Mouse (Mus musculus): Measurements from ENCODE around the gene Brpf3. TPM values are rescaled to one million over a fixed set of nuclear protein-coding genes. Genes with fewer than 3 reads are reported as not detected.

Brpf3 gene
- polyA plus RNA-seq, 1 experiment, result 42.9 TPM

- H3K4me1 ChIP-seq (ENCODE audit: control insufficient read depth, insufficient read depth, insufficient read length), result no peaks in the 10 kb centered on the region
- H3K27me3 ChIP-seq (ENCODE audit: control insufficient read depth, insufficient read depth, low read length), result no peaks in the 10 kb centered on the region
- H3K27ac ChIP-seq (ENCODE audit: insufficient read depth, low read length), result no peak overlapping the region
- DNase-seq (ENCODE audit: low read depth in 1 of 2, low spot score in 2 of 2), result no peak
- no peak for TF ChIP-seq POLR2A (IDR thresholded peaks at IDR 0.05; ENCODE audit: low read depth, low read length)
- no peak for TF ChIP-seq CTCF (IDR thresholded peaks at IDR 0.05; ENCODE audit: extremely low read depth, insufficient read depth, insufficient read length, insufficient replicate concordance)
- 86% methylated on average over 5 of the region's 5 CpGs for WGBS
- H3K4me3 ChIP-seq (ENCODE audit: extremely low read depth, insufficient read depth, insufficient read length), result no peak overlapping the region
- H3K36me3 ChIP-seq (ENCODE audit: control insufficient read depth, insufficient read depth, low read length), result peaks cover under 1% of the 10 kb centered on the region
Observed at GRCm38 (mm10) chr17:28843665-28844064, 42.8 kb downstream of the Brpf3 start.

- Histone ChIP-seq H3K4me3 (ENCODE audit: extremely low read depth, insufficient read depth, insufficient read length) (no peak overlapping the region), H3K27me3 (ENCODE audit: control insufficient read depth, insufficient read depth, low read length) (no peaks in the 10 kb centered on the region), H3K27ac (ENCODE audit: insufficient read depth, low read length) (no peak overlapping the region), H3K4me1 (ENCODE audit: control insufficient read depth, insufficient read depth, insufficient read length) (no peaks in the 10 kb centered on the region), H3K36me3 (ENCODE audit: control insufficient read depth, insufficient read depth, low read length) (no peaks in the 10 kb centered on the region)
- no peak for TF ChIP-seq CTCF (IDR thresholded peaks at IDR 0.05; ENCODE audit: extremely low read depth, insufficient read depth, insufficient read length, insufficient replicate concordance)
- TF ChIP-seq POLR2A (IDR thresholded peaks at IDR 0.05; ENCODE audit: low read depth, low read length), result no peak
- 69% methylated on average over 11 of the region's 11 CpGs for WGBS
- no peak for DNase-seq (ENCODE audit: low read depth in 1 of 2, low spot score in 2 of 2)
Observed at GRCm38 (mm10) chr17:28846974-28847617, 46.2 kb downstream of the Brpf3 start.

DNA sequence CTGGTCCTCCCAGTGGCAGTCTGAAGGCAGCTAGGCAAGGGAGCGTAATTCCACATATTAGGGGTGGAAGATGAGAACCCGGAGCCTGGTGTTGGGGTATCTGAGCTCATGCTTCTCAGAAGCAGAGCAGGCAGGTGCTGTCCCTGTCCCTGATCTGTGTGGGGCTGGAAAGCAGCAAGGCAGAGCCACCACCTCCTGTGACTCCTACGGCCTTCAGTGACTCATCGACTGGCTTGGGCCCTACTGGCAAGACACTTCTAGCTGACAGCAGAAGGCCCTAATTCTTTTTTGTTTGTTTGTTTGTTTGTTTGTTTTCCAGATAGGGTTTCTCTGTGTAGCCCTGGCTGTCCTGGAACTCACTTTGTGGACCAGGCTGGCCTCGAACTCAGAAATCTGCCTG lies 49.6 kb downstream of the Brpf3 start:
- TF ChIP-seq POLR2A (IDR thresholded peaks at IDR 0.05; ENCODE audit: low read depth, low read length) (no peak), CTCF (IDR thresholded peaks at IDR 0.05; ENCODE audit: extremely low read depth, insufficient read depth, insufficient read length, insufficient replicate concordance) (no peak)
- Histone ChIP-seq H3K36me3 (ENCODE audit: control insufficient read depth, insufficient read depth, low read length) (no peaks in the 10 kb centered on the region), H3K4me1 (ENCODE audit: control insufficient read depth, insufficient read depth, insufficient read length) (no peaks in the 10 kb centered on the region), H3K4me3 (ENCODE audit: extremely low read depth, insufficient read depth, insufficient read length) (no peak overlapping the region), H3K27ac (ENCODE audit: insufficient read depth, low read length) (no peak overlapping the region), H3K27me3 (ENCODE audit: control insufficient read depth, insufficient read depth, low read length) (no peaks in the 10 kb centered on the region)
- DNase-seq (ENCODE audit: low read depth in 1 of 2, low spot score in 2 of 2), result no peak
- 96% methylated on average over 5 of the region's 5 CpGs for WGBS

- no peaks in the 10 kb centered on the region for H3K4me1 ChIP-seq (ENCODE audit: control insufficient read depth, insufficient read depth, insufficient read length)
- H3K27ac ChIP-seq (ENCODE audit: insufficient read depth, low read length), result no peak overlapping the region
- 78% methylated on average over 7 of the region's 7 CpGs for WGBS
- no peaks in the 10 kb centered on the region for H3K27me3 ChIP-seq (ENCODE audit: control insufficient read depth, insufficient read depth, low read length)
- H3K36me3 ChIP-seq (ENCODE audit: control insufficient read depth, insufficient read depth, low read length), result no peaks in the 10 kb centered on the region
- no peak for TF ChIP-seq POLR2A (IDR thresholded peaks at IDR 0.05; ENCODE audit: low read depth, low read length)
- TF ChIP-seq CTCF (IDR thresholded peaks at IDR 0.05; ENCODE audit: extremely low read depth, insufficient read depth, insufficient read length, insufficient replicate concordance), result no peak
- no peak overlapping the region for H3K4me3 ChIP-seq (ENCODE audit: extremely low read depth, insufficient read depth, insufficient read length)
- DNase-seq (ENCODE audit: low read depth in 1 of 2, low spot score in 2 of 2), result no peak
Observed at GRCm38 (mm10) chr17:28854377-28854776, 53.5 kb downstream of the Brpf3 start.

GRCm38 (mm10) chr17:28855166-28855885 lies 54.4 kb downstream of the Brpf3 start:
- H3K4me3 ChIP-seq (ENCODE audit: extremely low read depth, insufficient read depth, insufficient read length), result no peak overlapping the region
- no peak overlapping the region for H3K27ac ChIP-seq (ENCODE audit: insufficient read depth, low read length)
- no peaks in the 10 kb centered on the region for H3K4me1 ChIP-seq (ENCODE audit: control insufficient read depth, insufficient read depth, insufficient read length)
- H3K36me3 ChIP-seq (ENCODE audit: control insufficient read depth, insufficient read depth, low read length), result no peaks in the 10 kb centered on the region
- peak in 1 of 2 experiments; percentile 20 for DNase-seq (ENCODE audit: low read depth in 1 of 2, low spot score in 2 of 2)
- no peaks in the 10 kb centered on the region for H3K27me3 ChIP-seq (ENCODE audit: control insufficient read depth, insufficient read depth, low read length)
- 79% methylated on average over 9 of the region's 9 CpGs for WGBS
- TF ChIP-seq POLR2A (IDR thresholded peaks at IDR 0.05; ENCODE audit: low read depth, low read length), result no peak
- no peak for TF ChIP-seq CTCF (IDR thresholded peaks at IDR 0.05; ENCODE audit: extremely low read depth, insufficient read depth, insufficient read length, insufficient replicate concordance)

GRCm38 (mm10) chr17:28856030-28856429 lies 55.1 kb downstream of the Brpf3 start:
- no peaks in the 10 kb centered on the region for H3K4me1 ChIP-seq (ENCODE audit: control insufficient read depth, insufficient read depth, insufficient read length)
- no peak overlapping the region for H3K4me3 ChIP-seq (ENCODE audit: extremely low read depth, insufficient read depth, insufficient read length)
- no peaks in the 10 kb centered on the region for H3K36me3 ChIP-seq (ENCODE audit: control insufficient read depth, insufficient read depth, low read length)
- 10% methylated on average over 3 of the region's 3 CpGs for WGBS
- H3K27me3 ChIP-seq (ENCODE audit: control insufficient read depth, insufficient read depth, low read length), result no peaks in the 10 kb centered on the region
- TF ChIP-seq CTCF (IDR thresholded peaks at IDR 0.05; ENCODE audit: extremely low read depth, insufficient read depth, insufficient read length, insufficient replicate concordance), result no peak
- TF ChIP-seq POLR2A (IDR thresholded peaks at IDR 0.05; ENCODE audit: low read depth, low read length), result no peak
- H3K27ac ChIP-seq (ENCODE audit: insufficient read depth, low read length), result no peak overlapping the region
- DNase-seq (ENCODE audit: low read depth in 1 of 2, low spot score in 2 of 2), result no peak

- H3K36me3 ChIP-seq (ENCODE audit: control insufficient read depth, insufficient read depth, low read length), result no peaks in the 10 kb centered on the region
- TF ChIP-seq CTCF (IDR thresholded peaks at IDR 0.05; ENCODE audit: extremely low read depth, insufficient read depth, insufficient read length, insufficient replicate concordance) (no peak), POLR2A (IDR thresholded peaks at IDR 0.05; ENCODE audit: low read depth, low read length) (no peak)
- no peak within 1 kb of the TSS for H3K27ac ChIP-seq (ENCODE audit: insufficient read depth, low read length)
- H3K4me1 ChIP-seq (ENCODE audit: control insufficient read depth, insufficient read depth, insufficient read length), result no peaks in the 10 kb centered on the region
- H3K27me3 ChIP-seq (ENCODE audit: control insufficient read depth, insufficient read depth, low read length), result no peaks in the 10 kb centered on the region
- H3K4me3 ChIP-seq (ENCODE audit: extremely low read depth, insufficient read depth, insufficient read length), result no peak within 1 kb of the TSS
- no peak for DNase-seq (ENCODE audit: low read depth in 1 of 2, low spot score in 2 of 2)
- WGBS, result 67% methylated on average over 12 of the region's 12 CpGs
Observed at GRCm38 (mm10) chr17:28858205-28858604, 57.3 kb downstream of the Brpf3 start, which contains the start of gene Pnpla1. Pnpla1 (plus strand) TSS chr17:28858411.
